Mouse (Mus musculus) cerebellum, adult 11-12 months (tissue): ENCODE data around the gene Pkp1.

ENCODE experiments used
- DNase-seq: peaks from one replicate; pipeline ENCODE4 v3.0.0; 2022

Pkp1 gene

DNA sequence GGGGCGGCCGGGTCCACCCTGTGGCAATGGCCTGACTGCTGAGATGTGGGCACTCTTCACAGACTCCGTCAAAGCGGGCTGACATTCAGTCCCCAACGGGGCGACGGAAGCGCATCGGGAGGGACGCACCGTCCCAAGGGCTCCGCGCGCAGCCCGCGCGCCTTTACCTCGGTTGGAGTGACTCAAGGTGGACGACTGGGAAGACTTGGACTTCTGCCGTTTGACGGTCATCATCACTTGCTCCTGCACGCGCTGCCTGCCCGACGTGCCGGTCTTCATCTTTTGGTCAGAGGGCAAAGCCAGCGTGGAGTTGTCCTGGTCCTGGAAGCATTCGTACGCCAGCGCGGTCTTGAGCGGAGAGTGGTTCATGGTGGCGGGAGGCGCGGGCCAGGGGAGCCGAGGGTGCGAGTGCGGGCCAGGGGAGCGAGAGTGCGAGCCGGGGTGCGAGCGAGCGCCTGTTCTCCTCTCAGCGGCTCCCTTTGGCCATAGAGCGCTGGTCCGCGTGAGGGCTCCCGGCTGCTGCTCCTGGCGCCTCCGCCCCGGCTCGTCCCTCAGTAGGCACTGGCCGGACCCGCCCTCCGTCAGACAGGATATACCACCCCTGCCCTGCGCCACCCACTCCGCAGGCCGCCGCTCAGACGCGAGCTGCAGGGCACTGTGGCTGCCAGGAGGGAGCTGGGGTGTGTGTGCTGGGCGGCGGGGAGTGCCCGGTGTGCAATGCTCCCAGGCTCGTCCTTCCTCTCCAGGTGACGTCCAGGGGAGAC, at the start of gene Pkp1:
Pkp1 (minus strand) TSS at position 564 of the 764 bp plus-strand sequence.
- DNase-seq = no peak

- no peak for DNase-seq
Measured at GRCm38 (mm10) chr1:135967739-135968138, 48.7 kb upstream of the Pkp1 start.

GRCm38 (mm10) chr1:135964561-135964960, 45.6 kb upstream of the Pkp1 start:
- no peak for DNase-seq

- DNase-seq = no peak
Measured at GRCm38 (mm10) chr1:135963177-135963576, 44.2 kb upstream of the Pkp1 start.

GRCm38 (mm10) chr1:135958483-135958882, 39.5 kb upstream of the Pkp1 start:
- no peak for DNase-seq

GRCm38 (mm10) chr1:135948871-135949270, 29.9 kb upstream of the Pkp1 start:
- DNase-seq = no peak

- no peak for DNase-seq
Measured at GRCm38 (mm10) chr1:135946247-135946646, 27.2 kb upstream of the Pkp1 start.

GRCm38 (mm10) chr1:135945711-135946110, 26.7 kb upstream of the Pkp1 start:
- DNase-seq = no peak

DNA sequence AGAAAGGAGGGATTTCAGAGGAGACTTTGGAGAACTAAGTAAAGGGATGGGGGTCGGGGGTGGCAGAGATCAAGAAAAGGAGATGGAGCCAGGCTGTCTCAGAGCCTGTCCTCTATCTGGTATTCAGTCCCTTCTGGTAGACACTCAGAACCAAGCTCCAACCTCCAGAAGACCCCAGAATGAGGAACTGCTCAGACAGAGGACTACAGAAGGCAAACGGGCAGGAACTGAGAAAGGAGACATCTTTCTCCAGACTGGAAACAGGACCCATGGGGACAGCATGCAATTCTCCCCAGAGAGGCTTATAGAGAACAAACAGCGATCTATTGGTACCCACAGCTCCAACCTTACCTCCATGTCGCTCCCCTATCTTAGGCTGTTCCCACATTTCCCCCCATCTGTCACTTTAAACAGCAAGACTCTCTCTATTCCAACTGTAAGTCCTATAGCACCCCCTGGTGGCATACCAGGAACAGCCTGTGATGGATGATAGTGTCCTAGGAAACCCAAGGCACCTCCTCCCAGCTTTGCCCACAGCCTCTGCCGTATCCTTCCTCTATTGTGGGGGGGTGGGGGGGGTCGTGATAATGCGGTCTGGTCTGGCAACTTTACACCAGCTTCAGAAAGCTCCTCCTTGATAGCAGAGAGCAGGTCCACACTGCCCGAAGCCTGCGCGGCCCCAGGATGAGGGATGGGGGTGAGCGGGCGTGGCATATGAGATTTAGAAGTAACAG, 25.7 kb upstream of the Pkp1 start:
- DNase-seq = peak; percentile 68

DNA sequence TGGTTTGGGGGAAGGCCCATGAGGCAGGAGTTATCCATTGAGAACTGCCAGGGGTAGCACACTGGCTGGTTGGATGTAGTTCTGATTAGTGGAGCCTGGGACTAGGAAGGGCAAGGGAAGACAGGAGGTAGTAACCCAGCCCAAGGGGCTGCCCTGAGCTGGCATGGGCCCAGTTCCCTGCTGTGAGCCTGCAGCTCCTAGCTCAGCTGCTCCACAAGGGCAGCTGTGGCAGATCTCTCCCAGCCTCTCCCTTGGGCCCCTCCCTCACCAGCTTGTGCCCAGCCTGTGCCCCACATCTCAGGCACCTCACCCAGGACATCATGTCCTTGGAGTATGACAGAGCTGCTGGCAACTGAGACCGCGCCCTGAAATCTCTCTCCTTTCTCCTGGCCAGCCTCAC, 24.7 kb upstream of the Pkp1 start:
- DNase-seq = no peak

- DNase-seq = no peak
Measured at GRCm38 (mm10) chr1:135942116-135942515, 23.1 kb upstream of the Pkp1 start.

DNA sequence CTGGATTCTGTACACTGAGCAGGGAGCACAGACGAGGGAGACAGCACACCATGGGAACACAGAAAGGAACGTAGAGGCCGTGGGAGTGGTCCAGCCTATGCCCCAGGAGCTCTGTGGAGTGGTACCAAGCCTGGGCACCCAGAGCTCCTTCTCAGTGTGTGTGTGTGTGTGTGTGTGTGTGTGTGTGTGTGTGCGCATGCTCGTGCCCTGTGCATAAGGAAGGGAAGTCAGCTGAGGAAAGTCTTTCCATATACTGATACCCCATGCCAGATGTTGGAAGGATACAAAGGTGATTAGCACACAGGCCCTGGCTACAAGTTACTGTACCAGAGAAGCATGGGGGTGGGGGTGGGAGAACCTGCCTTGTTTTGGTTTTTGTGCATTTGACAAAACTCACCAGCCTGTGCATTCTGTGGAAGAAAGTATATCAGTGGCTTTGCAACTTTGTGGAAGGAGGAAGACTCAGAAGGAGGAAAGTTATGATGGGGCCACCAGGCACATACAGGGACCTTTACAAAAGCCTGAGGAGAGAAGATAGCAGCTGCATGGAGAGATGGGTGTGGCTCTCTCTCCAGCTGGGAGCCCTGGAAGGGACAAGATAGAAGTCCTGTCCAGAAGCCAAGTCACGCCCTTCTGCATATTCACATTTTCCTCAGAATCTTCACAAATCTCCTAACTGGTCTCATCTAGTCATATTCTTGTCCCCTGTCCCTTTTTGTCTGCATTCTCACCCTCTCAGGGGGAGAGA, 22.4 kb upstream of the Pkp1 start:
- DNase-seq = no peak

DNA sequence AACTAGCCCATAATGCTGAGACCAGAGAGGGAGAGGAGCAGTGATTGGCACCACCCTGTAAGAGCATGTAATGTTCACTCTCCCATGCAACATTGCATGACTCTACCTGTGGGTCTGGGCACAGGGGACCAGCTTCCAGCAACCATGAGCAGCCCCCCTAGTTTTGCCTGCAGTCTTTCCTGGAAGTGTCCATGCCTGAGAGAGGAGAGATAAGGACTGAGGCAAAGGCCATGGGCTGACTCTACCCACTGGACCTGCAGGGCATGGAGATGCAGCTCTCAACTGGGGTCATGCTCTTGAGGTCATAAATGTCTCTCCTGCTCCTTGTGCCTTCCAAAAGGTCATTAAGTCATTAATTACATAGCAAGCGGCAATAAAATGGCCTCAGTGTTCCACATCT, 17.1 kb upstream of the Pkp1 start:
- DNase-seq = no peak

- no peak for DNase-seq
Measured at GRCm38 (mm10) chr1:135933704-135934293, 14.8 kb upstream of the Pkp1 start.

DNA sequence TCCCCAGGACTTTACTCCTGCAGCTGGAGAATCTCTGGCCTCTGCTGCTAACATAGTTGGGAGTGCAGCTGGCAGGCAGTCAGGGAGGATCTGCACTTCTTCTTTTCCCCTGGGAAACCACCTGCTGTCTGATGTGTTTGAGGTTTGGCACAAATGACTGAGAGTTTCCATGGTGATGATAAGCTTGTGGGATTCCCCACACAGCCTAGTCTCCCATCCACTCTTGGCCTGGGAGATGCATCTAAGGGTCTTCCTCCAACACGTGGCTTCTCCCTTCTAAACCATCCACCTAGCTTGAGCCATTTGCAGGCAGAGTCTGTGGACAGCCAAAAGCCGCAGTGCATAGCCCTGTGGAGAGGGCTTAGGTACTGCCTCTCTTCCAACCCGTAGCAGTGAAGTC, 10.9 kb upstream of the Pkp1 start:
- no peak for DNase-seq

GRCm38 (mm10) chr1:135925848-135926247, 6.8 kb upstream of the Pkp1 start:
- no peak for DNase-seq

- peak; percentile 68 for DNase-seq
Measured at GRCm38 (mm10) chr1:135924377-135924994, 5.5 kb upstream of the Pkp1 start.

DNA sequence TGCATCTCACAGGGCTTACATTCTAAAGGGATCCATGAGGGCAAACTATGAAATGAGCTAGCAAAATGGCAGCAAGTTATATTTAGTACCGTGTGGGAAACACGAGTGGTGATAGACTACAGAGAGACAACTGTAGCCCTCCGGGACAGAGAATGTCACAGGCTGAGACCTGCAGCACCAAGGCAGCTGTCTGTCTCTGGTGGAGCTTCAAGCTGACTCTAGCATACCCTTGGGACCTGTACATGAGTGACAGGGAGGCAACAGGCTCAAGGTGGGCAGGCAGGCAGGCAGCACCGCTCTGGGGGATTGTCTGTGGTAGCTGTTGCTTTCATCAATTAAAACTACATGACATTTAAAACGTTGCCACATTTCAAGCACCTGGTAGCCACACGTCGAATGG, 4.2 kb upstream of the Pkp1 start:
- no peak for DNase-seq

DNA sequence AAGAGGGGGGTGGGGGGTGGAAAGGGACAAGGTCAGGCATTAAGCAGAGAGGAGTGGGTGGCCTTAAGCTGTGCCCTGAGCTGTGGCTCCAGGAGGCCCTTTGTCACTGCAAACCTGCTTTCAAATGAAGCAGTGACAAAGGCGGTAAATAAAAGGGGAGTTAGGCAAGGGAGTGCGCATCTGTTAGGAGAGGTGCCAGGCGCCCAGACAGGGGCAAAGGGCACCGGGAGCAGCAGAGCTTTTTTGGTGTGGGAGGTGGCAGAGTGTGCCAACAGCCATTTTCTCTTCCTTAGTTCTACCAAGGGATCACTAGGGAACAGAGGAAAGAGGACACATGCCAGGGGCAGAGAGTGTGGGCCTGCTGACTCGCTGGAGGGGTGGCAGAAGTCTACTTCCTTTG, 1.8 kb downstream of the Pkp1 start:
- DNase-seq = no peak

DNA sequence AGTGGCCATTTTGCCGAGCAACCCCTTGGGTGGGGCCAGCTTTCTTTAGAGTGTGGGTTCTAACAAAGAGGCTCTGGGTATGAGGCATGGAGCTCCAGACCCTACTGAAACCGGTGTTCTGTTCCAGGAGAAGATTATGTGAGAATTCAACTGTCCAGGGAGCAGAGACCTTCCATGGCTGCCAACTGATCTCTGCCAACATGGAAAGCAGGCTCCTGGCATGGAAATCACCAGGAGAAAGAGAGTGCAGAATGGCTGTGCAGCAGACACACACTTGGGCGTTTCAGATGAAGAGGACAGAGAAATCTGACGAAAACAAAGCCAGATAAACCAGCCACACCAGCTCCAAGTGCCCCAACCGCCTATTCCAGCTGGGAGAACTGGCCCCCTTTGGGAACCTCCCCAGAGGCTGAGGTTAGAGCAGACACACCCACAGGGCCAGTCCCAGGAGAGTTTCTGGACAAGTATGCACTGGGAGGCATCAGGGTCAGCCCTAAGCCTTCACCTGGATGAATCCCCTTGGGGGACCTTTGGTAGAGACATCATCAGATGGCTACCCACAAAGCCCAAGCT, 2.4 kb downstream of the Pkp1 start:
- no peak for DNase-seq

DNA sequence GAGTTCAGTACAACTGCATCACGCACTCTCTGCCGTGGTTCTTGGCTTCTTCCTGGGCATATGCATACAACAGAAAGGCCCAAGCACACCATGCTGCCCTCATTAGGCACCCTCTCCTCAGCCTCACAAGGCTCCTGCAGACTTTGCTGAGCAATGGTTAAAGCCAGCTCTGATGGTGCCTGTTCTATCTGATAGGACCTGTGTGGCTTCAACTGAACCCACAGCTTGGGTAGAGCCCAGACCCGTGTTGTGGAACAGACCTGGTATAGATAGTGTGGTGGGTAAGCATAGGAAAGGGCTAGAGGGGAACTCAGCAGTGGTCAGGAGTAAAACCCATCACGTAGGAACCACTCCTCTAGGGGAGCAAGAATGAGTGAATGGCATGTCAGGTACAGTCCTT, 5.3 kb downstream of the Pkp1 start:
- DNase-seq = no peak

DNA sequence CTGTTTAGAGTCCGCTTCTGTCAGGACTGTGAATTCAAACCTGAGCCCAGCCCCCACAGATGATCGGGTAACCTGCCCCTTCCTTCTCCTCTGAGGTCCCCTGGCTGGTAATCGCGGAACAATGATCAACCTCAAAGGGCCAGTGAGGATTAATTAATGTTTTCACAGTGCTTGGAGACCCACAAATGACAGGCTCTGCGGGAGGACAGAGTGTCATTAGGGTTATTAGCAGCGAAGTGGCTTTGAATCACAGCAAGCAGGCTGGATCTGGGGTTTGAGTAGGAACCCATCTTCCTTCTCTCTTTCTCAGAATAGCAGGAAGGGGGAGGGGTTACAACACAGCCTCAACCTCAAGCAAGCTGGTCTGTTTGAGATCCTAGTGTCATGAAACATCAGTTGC, 9.6 kb downstream of the Pkp1 start:
- DNase-seq = no peak

DNA sequence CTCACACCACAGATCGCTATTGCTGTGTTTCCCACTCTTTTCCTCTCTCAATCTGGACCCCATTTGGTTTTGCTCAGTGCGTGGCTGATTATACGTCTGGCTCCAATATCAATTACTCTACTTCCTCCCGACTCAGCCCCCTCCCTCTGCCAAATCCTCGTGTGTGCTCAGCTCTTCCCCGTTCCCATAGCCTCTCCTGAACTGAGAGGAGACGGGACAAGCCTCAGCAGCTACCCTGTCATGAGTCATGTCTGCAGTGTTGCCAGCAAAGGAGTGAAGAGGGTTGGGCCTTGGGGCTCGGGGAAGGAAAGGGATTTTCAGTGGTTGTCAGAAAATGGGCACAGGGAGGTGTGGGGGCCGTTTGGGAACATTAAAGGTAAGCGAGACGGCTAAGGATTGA, 12.3 kb downstream of the Pkp1 start:
- no peak for DNase-seq
